Mouse (Mus musculus): Measurements from ENCODE around the gene Galnt15. TPM values are rescaled to one million over a fixed set of nuclear protein-coding genes. Genes with fewer than 3 reads are reported as not detected.

Galnt15 gene
- polyA plus RNA-seq, 1 experiment from 2014 or later = 0.13 TPM

DNA sequence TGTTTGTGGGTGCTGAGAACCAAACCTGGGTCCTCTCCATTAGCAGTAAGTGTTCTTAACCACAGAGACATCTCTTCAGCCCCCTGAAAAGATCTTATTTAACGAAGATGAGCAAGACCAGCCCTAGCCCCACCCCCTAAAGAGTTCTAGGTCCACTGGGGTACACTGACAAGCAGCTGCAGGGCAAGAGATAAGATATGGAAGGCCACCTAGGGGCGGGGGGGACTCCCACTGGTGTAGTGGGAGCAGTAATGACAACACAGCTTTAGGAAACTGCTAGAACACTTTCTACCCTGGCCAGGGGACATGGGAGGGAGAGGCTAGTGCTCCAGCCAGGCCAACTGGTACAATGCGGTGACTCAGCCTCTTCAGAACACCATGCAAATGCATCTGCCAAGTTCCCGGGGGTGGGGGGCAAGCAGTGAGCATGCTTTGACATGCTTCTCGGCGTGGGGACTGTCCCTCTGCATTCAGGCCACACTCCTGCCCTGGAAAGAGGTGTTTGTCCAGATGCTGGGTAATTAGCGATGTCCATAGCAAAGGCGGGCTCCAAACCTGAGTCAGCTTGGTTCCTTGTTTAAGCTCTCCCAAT lies 9.0 kb downstream of the Galnt15 start:
- Histone ChIP-seq H3K9me3 (no peaks in the 10 kb centered on the region), H3K4me2 (no peak overlapping the region), H3K27me3 (no peaks in the 10 kb centered on the region), H3K4me1 (no peaks in the 10 kb centered on the region), H3K27ac (no peak overlapping the region), H3K36me3 (no peaks in the 10 kb centered on the region), H3K9ac (no peak overlapping the region), H3K4me3 (no peak overlapping the region)
- no peak for ATAC-seq (ENCODE audit: insufficient number of reproducible peaks, insufficient read depth, low FRiP score, low TSS enrichment, low read depth)
- 82% methylated on average over 8 of the region's 8 CpGs for WGBS

DNA sequence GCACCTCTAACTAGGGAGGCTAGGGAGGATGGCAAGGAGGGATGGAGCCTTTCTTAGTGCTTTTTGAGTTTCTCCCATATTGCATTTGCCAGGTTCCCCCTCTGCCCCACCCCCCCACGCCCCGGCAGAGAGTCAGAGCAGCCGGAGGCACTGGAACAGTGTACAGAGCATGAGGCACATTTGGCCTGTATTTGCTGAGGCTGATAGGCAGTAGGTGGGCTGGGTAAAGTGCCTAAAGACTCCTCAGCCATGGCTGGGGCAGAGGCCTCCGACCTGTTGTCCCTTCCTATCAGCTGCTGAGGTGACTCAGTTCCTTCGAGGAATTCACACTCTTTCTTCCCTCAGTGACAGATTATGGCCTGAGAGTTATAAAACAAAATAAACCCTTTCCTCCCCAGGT lies 13.3 kb downstream of the Galnt15 start:
- H3K4me1 ChIP-seq = 0 out of 2 replicates have a peak, but pooled peaks cover 4% of the 10 kb centered on the region
- no peak overlapping the region for H3K4me2 ChIP-seq
- H3K9me3 ChIP-seq = no peaks in the 10 kb centered on the region
- no peak overlapping the region for H3K27ac ChIP-seq
- H3K4me3 ChIP-seq = no peak overlapping the region
- ATAC-seq (ENCODE audit: insufficient number of reproducible peaks, insufficient read depth, low FRiP score, low TSS enrichment, low read depth) = no peak
- H3K27me3 ChIP-seq = no peaks in the 10 kb centered on the region
- 43% methylated on average over 5 of the region's 5 CpGs for WGBS
- no peaks in the 10 kb centered on the region for H3K36me3 ChIP-seq
- H3K9ac ChIP-seq = no peak overlapping the region

DNA sequence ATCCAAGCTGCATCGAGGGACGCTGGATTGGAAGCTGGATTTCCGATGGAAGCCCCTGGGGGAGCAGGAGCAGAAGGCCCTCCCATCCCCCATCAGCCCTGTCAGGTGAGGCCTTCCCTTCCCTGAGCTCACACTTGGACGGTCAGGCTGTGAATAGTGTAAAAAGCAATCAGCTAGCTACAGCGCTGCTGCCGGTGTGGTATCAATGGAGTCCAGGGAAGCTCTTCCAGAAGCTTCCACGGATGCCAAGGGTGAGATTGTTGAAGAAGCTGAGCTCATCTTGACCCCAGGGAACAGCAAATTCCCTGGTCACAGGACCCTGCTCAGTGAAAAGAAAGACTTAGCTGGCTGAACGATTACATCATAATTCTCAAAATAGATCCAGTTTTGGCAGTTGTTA lies 17.6 kb downstream of the Galnt15 start:
- WGBS = 66% methylated on average over 8 of the region's 8 CpGs
- ATAC-seq (ENCODE audit: insufficient number of reproducible peaks, insufficient read depth, low FRiP score, low TSS enrichment, low read depth) = no peak
- Histone ChIP-seq H3K4me1 (0 out of 2 replicates have a peak, but pooled peaks cover 4% of the 10 kb centered on the region), H3K9ac (no peak overlapping the region), H3K36me3 (no peaks in the 10 kb centered on the region), H3K9me3 (no peaks in the 10 kb centered on the region), H3K4me2 (no peak overlapping the region), H3K27me3 (no peaks in the 10 kb centered on the region), H3K27ac (no peak overlapping the region), H3K4me3 (no peak overlapping the region)

DNA sequence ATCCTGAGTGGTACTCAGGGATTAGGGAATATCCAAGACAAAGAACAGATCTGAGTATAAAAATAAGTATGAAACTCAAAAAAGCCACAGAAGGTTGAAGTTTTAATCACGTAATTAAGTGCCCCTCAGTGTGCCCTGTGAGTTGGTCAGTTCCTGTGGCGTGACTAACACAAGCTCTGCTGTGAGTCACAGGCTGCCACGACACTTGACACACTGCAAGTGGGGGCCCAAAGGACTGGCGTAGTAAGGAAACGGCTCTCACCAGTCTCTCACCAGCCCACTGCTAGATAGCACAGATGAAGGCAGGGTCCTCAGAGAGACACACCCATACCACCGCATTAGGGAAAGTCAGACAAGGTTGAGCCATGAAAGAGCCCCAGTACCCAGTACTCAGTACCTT lies 21.4 kb downstream of the Galnt15 start:
- Histone ChIP-seq H3K4me3 (no peak overlapping the region), H3K9ac (no peak overlapping the region), H3K27me3 (no peaks in the 10 kb centered on the region), H3K4me2 (no peak overlapping the region), H3K9me3 (no peaks in the 10 kb centered on the region), H3K36me3 (no peaks in the 10 kb centered on the region), H3K4me1 (peaks cover 17% of the 10 kb centered on the region), H3K27ac (no peak overlapping the region)
- WGBS = 78% methylated on average over 6 of the region's 6 CpGs
- ATAC-seq (ENCODE audit: insufficient number of reproducible peaks, insufficient read depth, low FRiP score, low TSS enrichment, low read depth) = no peak

DNA sequence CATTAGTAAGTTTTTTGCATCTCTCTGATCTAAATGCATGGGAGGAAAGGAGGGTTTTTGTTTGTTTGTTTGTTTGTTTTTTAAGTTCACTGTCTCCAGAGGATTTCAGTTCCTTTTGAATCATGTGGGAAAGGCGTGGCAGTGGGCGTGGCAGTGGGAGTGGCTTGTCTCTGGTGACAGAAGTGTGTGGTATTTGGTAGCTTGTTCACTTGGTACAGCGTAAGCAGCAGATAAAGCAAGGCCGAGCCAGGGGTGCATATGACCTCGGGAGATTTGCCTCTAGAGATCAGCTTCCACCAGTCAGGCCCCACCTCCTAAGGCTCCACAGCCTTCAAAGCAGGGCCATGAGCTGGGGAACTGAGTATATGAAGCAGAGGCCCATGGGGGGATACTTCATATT lies 25.1 kb downstream of the Galnt15 start:
- Histone ChIP-seq H3K27ac (no peak overlapping the region), H3K9ac (no peak overlapping the region), H3K4me2 (no peak overlapping the region), H3K36me3 (no peaks in the 10 kb centered on the region), H3K4me3 (no peak overlapping the region), H3K27me3 (no peaks in the 10 kb centered on the region), H3K4me1 (peaks cover 19% of the 10 kb centered on the region), H3K9me3 (no peaks in the 10 kb centered on the region)
- WGBS = 67% methylated on average over 5 of the region's 5 CpGs
- ATAC-seq (ENCODE audit: insufficient number of reproducible peaks, insufficient read depth, low FRiP score, low TSS enrichment, low read depth) = no peak

DNA sequence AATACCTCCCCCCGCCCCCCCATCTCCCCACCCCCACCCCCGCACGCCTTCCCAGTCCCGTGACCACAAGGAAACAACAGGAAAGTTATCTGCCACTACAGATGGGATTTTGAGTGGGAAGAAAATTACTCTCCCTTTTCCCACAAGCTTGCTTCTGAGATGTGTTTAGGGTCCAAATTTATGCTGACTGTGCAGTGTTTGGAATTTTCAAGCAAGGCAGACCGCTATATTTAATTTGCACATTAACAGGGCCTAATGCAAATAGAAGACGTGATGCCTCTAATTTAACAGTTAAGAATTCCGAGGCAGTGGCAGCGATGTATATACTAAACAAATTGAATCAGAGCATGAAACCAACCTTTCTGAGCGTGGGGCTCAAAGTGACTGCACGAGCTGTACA lies 26.0 kb downstream of the Galnt15 start:
- Histone ChIP-seq H3K9ac (no peak overlapping the region), H3K9me3 (no peaks in the 10 kb centered on the region), H3K36me3 (no peaks in the 10 kb centered on the region), H3K4me3 (no peak overlapping the region), H3K27ac (no peak overlapping the region), H3K4me1 (peaks cover 19% of the 10 kb centered on the region), H3K4me2 (peak overlapping the region; percentile 20), H3K27me3 (no peaks in the 10 kb centered on the region)
- ATAC-seq (ENCODE audit: insufficient number of reproducible peaks, insufficient read depth, low FRiP score, low TSS enrichment, low read depth) = no peak
- WGBS = 29% methylated on average over 10 of the region's 10 CpGs

DNA sequence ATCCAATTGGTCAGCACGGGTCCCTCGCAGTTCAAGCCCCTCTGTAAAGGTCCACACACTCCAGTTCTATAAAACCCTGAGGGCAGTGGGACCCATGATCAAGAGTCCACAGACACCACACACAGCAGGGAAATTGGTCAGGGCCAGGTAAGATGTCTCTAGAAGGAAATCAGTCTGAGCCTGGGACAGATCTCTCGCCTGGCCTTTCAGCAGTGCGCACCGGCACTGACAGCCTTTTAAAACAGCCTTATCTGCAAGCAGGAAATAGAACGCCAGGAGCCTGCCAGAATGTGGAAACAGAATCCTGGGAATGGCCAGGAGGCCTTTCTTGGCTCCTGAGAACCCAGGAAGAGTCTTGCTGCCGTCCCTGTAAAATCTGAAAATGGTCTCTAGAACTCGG lies 27.0 kb downstream of the Galnt15 start:
- Histone ChIP-seq H3K4me3 (no peak overlapping the region), H3K27ac (no peak overlapping the region), H3K36me3 (no peaks in the 10 kb centered on the region), H3K4me1 (peaks cover 19% of the 10 kb centered on the region), H3K27me3 (no peaks in the 10 kb centered on the region), H3K4me2 (no peak overlapping the region), H3K9me3 (no peaks in the 10 kb centered on the region), H3K9ac (no peak overlapping the region)
- no peak for ATAC-seq (ENCODE audit: insufficient number of reproducible peaks, insufficient read depth, low FRiP score, low TSS enrichment, low read depth)
- 61% methylated on average over 8 of the region's 8 CpGs for WGBS

DNA sequence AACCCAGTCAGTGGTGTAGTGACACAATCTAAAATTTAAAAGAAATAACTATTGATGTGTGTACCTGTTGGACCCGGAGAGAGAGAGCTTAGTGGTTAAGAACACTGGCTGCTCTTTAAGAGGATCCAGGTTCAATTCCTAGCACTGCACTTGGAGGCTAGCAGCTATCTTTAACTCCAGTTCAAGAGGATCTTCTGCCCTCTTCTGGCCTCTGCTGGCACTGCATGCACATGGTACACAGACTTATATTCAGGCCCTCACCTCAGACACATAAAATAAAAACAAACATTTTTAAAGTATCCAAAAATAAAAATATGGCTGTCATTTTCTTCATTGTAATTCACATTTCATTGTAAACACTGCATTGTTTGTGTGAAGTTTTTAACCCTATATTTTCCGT lies 27.9 kb downstream of the Galnt15 start:
- WGBS = 97% methylated on average over 2 of the region's 2 CpGs
- H3K9ac ChIP-seq = no peak overlapping the region
- no peaks in the 10 kb centered on the region for H3K9me3 ChIP-seq
- ATAC-seq (ENCODE audit: insufficient number of reproducible peaks, insufficient read depth, low FRiP score, low TSS enrichment, low read depth) = no peak
- H3K4me1 ChIP-seq = peaks cover 19% of the 10 kb centered on the region
- H3K4me2 ChIP-seq = no peak overlapping the region
- H3K4me3 ChIP-seq = no peak overlapping the region
- H3K27me3 ChIP-seq = no peaks in the 10 kb centered on the region
- H3K27ac ChIP-seq = no peak overlapping the region
- no peaks in the 10 kb centered on the region for H3K36me3 ChIP-seq

DNA sequence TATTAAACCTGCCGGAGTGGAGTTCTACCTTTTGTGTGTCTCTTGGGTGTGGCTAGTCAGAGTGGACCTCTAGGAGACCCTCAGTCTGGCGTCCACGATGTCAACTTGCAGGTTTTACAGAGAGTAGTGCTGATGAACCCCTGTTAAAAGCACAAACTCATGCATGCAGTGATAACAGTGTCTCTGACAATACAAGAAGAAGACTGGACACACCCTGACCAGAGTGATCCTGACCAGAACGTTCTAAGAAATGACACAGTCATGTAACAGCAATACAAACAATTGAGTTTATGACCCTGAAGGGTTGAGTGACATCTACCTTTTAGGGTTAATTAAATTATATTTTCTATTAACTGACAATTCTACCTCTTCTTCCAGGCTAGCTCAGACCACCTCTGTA lies 28.9 kb downstream of the Galnt15 start:
- WGBS = 86% methylated on average over 4 of the region's 4 CpGs
- H3K9me3 ChIP-seq = no peaks in the 10 kb centered on the region
- H3K9ac ChIP-seq = no peak overlapping the region
- no peaks in the 10 kb centered on the region for H3K27me3 ChIP-seq
- H3K27ac ChIP-seq = no peak overlapping the region
- H3K4me1 ChIP-seq = peaks cover 19% of the 10 kb centered on the region
- no peak for ATAC-seq (ENCODE audit: insufficient number of reproducible peaks, insufficient read depth, low FRiP score, low TSS enrichment, low read depth)
- H3K36me3 ChIP-seq = no peaks in the 10 kb centered on the region
- H3K4me2 ChIP-seq = no peak overlapping the region
- no peak overlapping the region for H3K4me3 ChIP-seq

DNA sequence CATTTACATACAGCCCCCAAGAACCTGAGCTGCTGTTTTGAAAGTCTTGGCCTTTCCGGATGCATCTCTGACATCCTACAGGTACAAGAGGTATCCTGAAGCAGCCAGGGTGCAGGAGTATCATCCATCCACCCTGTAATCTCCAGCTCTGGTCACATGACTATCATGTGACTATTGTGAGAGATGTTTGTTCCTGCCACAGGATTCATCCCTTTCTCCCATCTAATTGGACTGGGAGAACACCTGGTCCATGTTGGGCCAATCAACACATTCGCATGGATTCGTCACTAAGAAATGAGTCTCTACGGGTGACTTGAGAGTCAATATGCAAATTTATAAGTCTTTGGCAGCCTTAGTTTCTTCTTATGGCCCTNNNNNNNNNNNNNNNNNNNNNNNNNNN lies 32.6 kb downstream of the Galnt15 start:
- Histone ChIP-seq H3K4me1 (no peaks in the 10 kb centered on the region), H3K4me3 (no peak overlapping the region), H3K36me3 (no peaks in the 10 kb centered on the region), H3K9me3 (peaks cover 6% of the 10 kb centered on the region; the same call in 1 of the 2 replicates), H3K9ac (no peak overlapping the region), H3K27ac (no peak overlapping the region), H3K27me3 (no peaks in the 10 kb centered on the region), H3K4me2 (no peak overlapping the region)
- 87% methylated on average over 4 of the region's 4 CpGs for WGBS
- ATAC-seq (ENCODE audit: insufficient number of reproducible peaks, insufficient read depth, low FRiP score, low TSS enrichment, low read depth) = no peak

DNA sequence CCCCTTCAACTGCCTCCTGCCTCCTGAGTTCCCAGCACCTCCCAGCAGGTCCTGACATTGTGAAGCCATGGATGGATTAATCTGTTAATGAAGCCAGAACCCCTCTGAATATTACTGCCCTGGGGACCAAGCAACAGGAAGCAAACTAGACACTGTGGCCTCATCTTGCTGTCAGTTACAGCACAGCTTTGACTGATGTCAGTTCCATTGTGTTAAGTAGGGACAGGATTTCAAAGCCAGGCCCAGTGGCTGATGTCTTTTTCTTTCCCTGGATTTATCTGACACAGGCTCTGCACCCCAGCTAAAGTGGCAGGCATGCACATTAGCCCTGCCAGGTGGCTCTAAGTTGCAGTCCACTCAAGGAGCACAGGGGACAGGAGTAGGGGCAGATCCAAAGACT lies 44.0 kb downstream of the Galnt15 start:
- Histone ChIP-seq H3K36me3 (no peaks in the 10 kb centered on the region), H3K27ac (no peak overlapping the region), H3K4me3 (no peak overlapping the region), H3K27me3 (no peaks in the 10 kb centered on the region), H3K9ac (no peak overlapping the region), H3K4me1 (no peaks in the 10 kb centered on the region), H3K4me2 (no peak overlapping the region), H3K9me3 (no peaks in the 10 kb centered on the region)
- ATAC-seq (ENCODE audit: insufficient number of reproducible peaks, insufficient read depth, low FRiP score, low TSS enrichment, low read depth) = no peak

DNA sequence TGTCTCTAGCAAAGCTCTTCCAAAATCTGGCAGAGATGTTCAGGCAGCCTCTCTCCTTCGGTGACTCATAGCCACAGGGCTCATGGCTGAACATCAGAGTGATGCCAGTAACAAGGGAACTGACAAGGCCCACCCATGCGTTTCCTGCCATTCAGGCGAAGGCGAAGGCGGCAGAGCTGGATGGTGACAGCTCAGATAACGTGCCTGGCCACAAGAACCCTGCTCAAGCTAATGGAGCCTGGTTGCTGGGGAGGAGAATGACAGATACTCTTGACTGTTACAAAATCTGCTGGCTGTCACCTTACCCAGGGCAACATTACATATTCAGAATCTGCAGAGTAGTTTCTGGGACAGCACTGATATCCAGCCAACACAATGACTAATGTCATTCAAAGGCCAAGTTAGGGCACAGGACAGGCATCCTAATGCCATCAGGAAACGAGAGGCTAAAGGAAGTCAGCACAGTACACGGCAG lies 44.5 kb downstream of the Galnt15 start:
- Histone ChIP-seq H3K4me2 (no peak overlapping the region), H3K9me3 (no peaks in the 10 kb centered on the region), H3K27ac (no peak overlapping the region), H3K4me1 (no peaks in the 10 kb centered on the region), H3K4me3 (no peak overlapping the region), H3K27me3 (no peaks in the 10 kb centered on the region), H3K9ac (no peak overlapping the region), H3K36me3 (no peaks in the 10 kb centered on the region)
- ATAC-seq (ENCODE audit: insufficient number of reproducible peaks, insufficient read depth, low FRiP score, low TSS enrichment, low read depth) = no peak
- WGBS = 50% methylated on average over 8 of the region's 8 CpGs

Data from embryonic facial prominence, embryonic 13.5 days (tissue).